Mouse (Mus musculus): ENCODE measurements around the gene Ano10. TPM values are rescaled to one million over a fixed set of nuclear protein-coding genes. Genes with fewer than 3 reads are reported as not detected.
"Not testable (repeated sequence)": the region's sequence is repeated elsewhere in the genome, so short reads cannot be mapped to it uniquely, and the experiment has no call there.

The Ano10 gene
- polyA plus RNA-seq, 1 experiment from 2014 or later = 39.7 TPM

DNA sequence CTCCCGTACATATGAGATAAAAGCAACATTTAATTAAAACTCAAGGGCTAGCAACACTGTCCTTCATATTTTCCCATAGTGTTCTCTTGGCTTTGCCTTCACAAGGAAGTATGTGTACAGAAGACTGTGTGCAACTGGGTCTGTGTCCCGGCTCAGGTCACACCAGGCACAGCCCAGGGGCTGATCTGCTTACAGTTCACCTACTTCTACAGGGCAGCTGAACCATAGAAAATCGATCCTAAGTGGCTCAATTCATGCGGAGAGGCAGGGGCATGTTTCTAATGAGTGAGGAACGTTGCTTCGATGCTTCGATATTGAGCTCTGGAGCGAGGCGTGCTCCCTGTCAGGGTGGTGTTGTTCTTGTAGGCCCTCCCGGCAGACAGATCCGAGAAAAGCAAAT lies 21.3 kb upstream of the Ano10 start:
- H3K9ac ChIP-seq (ENCODE audit: low read depth, low read length) = no peak overlapping the region
- no peak for ATAC-seq
- H3K9me3 ChIP-seq (ENCODE audit: control insufficient read depth, low read length) = no peaks in the 10 kb centered on the region
- no peak overlapping the region for H3K4me2 ChIP-seq (ENCODE audit: low read depth, low read length)
- no peak overlapping the region for H3K27ac ChIP-seq (ENCODE audit: low read length)
- no peaks in the 10 kb centered on the region for H3K27me3 ChIP-seq (replicated peaks; ENCODE audit: control insufficient read depth, insufficient read depth, low read length)
- 81% methylated on average over 11 of the region's 11 CpGs for WGBS
- peaks cover 3% of the 10 kb centered on the region; the same call in 1 of the 2 replicates for H3K4me1 ChIP-seq (ENCODE audit: control insufficient read depth, insufficient read depth, low read length)
- no peak overlapping the region for H3K4me3 ChIP-seq (ENCODE audit: low read length)
- H3K36me3 ChIP-seq (ENCODE audit: control insufficient read depth, insufficient read depth, low read length) = no peaks in the 10 kb centered on the region

DNA sequence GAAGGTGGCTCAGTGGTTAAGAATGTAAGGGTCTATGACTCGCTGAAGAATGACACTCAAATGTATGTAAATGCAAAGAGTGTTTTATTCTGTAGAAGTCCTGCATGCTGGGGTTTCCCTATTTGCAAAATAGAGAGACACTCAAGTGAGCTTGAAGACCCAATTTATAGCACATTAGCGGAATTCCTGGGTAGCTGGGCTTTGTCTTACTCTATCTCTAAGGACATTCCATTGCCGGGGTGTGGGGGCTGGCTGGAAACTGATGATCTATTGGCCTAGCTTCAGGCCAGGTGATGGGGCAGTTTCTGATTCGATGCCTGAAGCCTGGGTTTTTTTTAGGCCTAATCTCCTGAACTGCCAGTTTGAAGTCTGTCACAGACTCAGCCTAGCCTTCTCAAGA lies 20.7 kb upstream of the Ano10 start:
- ATAC-seq = no peak
- WGBS = 56% methylated on average over 4 of the region's 4 CpGs

GRCm38 (mm10) chr9:122314386-122314785 lies 20.2 kb upstream of the Ano10 start:
- no peak for ATAC-seq
- peaks cover 6% of the 10 kb centered on the region; the same call in 1 of the 2 replicates for H3K4me1 ChIP-seq (ENCODE audit: control insufficient read depth, insufficient read depth, low read length)
- no peaks in the 10 kb centered on the region for H3K36me3 ChIP-seq (ENCODE audit: control insufficient read depth, insufficient read depth, low read length)
- H3K9me3 ChIP-seq (ENCODE audit: control insufficient read depth, low read length) = no peaks in the 10 kb centered on the region
- no peak overlapping the region for H3K4me3 ChIP-seq (ENCODE audit: low read length)
- H3K9ac ChIP-seq (ENCODE audit: low read depth, low read length) = no peak overlapping the region
- H3K4me2 ChIP-seq (ENCODE audit: low read depth, low read length) = no peak overlapping the region
- no peak overlapping the region for H3K27ac ChIP-seq (ENCODE audit: low read length)
- H3K27me3 ChIP-seq (replicated peaks; ENCODE audit: control insufficient read depth, insufficient read depth, low read length) = no peaks in the 10 kb centered on the region
- 80% methylated on average over 6 of the region's 6 CpGs for WGBS

More for the DNA sequence above, 20.7 kb upstream of the Ano10 start:
- Histone ChIP-seq H3K27me3 (replicated peaks; ENCODE audit: control insufficient read depth, insufficient read depth, low read length) (no peaks in the 10 kb centered on the region), H3K4me2 (ENCODE audit: low read depth, low read length) (no peak overlapping the region), H3K36me3 (ENCODE audit: control insufficient read depth, insufficient read depth, low read length) (no peaks in the 10 kb centered on the region), H3K9ac (ENCODE audit: low read depth, low read length) (no peak overlapping the region), H3K4me3 (ENCODE audit: low read length) (no peak overlapping the region), H3K4me1 (ENCODE audit: control insufficient read depth, insufficient read depth, low read length) (peaks cover 3% of the 10 kb centered on the region; the same call in 1 of the 2 replicates), H3K9me3 (ENCODE audit: control insufficient read depth, low read length) (no peaks in the 10 kb centered on the region), H3K27ac (ENCODE audit: low read length) (no peak overlapping the region)

- not testable (repeated sequence) for ATAC-seq; H3K4me2 ChIP-seq (ENCODE audit: low read depth, low read length); H3K27me3 ChIP-seq (replicated peaks; ENCODE audit: control insufficient read depth, insufficient read depth, low read length); H3K27ac ChIP-seq (ENCODE audit: low read length); H3K9me3 ChIP-seq (ENCODE audit: control insufficient read depth, low read length); H3K4me1 ChIP-seq (ENCODE audit: control insufficient read depth, insufficient read depth, low read length); H3K9ac ChIP-seq (ENCODE audit: low read depth, low read length); H3K36me3 ChIP-seq (ENCODE audit: control insufficient read depth, insufficient read depth, low read length); H3K4me3 ChIP-seq (ENCODE audit: low read length)
- 57% methylated on average over 1 of the region's 1 CpGs for WGBS
Observed at GRCm38 (mm10) chr9:122313128-122313527, 18.9 kb upstream of the Ano10 start.

DNA sequence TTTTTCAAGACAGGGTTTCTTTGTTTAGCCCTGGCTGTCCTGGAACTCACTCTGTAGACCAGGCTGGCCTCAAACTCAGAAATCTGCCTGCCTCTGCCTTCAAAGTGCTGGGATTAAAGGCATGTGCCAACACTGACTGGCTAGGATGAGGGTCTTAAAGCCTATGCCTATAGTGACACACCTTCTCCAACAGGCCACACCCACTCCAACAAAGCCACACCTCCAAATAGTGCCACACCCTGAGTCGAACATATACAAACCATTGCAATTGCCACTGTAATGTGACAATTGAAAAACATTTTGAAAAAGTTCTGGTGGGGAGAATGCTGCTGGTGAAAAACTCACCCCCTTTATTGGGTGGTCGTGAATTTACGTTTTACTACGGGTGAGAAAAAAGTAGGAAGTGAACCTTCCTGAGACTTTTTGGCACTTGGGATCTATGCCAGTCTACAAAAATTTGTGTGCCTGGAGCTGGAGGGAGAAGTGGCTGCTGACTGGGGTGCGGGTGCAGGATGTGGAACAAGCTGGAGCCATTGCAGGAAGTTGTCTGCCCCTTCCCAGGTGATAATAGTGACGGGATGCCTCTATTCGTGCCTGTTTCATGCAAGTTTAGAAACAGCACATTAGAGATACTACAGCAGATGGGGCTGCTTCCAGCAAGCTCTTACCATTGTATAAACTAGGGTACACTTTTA lies 18.2 kb upstream of the Ano10 start:
- no peak for ATAC-seq
- Histone ChIP-seq H3K9me3 (ENCODE audit: control insufficient read depth, low read length) (no peaks in the 10 kb centered on the region), H3K27ac (ENCODE audit: low read length) (no peak overlapping the region), H3K27me3 (replicated peaks; ENCODE audit: control insufficient read depth, insufficient read depth, low read length) (no peaks in the 10 kb centered on the region), H3K4me3 (ENCODE audit: low read length) (no peak overlapping the region), H3K4me1 (ENCODE audit: control insufficient read depth, insufficient read depth, low read length) (peaks cover 6% of the 10 kb centered on the region; the same call in 1 of the 2 replicates), H3K9ac (ENCODE audit: low read depth, low read length) (no peak overlapping the region), H3K4me2 (ENCODE audit: low read depth, low read length) (no peak overlapping the region), H3K36me3 (ENCODE audit: control insufficient read depth, insufficient read depth, low read length) (no peaks in the 10 kb centered on the region)
- 85% methylated on average over 7 of the region's 7 CpGs for WGBS

DNA sequence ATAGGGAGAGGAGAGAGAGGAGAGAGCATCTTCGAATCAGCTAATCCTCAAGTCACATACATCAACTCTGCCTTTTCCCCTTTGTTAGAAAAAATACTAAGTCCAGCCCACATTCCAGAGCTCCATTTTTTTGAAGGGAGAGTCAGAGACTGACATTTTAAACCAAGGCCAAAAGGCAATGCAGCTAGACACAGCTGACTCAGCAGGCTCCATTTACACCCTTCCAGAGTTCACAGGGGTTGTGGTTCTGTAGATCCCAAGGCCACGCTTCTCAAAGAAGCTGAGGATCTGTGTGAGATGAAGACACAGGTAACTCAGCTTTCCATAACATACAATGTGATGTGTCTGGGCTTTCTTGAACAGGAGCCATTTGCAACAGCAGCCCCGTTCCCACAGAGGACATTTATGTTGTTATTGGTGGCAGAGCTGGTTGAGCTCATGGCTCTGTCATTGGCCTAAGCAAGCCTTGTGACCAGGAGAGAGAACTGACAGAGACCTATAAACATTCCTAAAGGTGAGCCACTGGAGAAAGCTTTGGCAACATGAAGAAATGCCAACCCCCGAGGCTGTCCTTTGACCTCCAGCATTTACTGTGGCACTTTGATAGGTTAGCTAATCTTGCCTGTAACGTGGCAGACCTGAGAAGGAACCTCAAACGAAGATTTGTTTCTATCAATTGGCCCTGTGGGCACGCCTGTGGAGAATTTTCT lies 17.0 kb upstream of the Ano10 start:
- H3K9ac ChIP-seq (ENCODE audit: low read depth, low read length) = peak overlapping the region; percentile 67
- H3K36me3 ChIP-seq (ENCODE audit: control insufficient read depth, insufficient read depth, low read length) = no peaks in the 10 kb centered on the region
- WGBS = 59% methylated on average over 7 of the region's 7 CpGs
- ATAC-seq = peak; percentile 70
- H3K4me2 ChIP-seq (ENCODE audit: low read depth, low read length) = peak overlapping the region; percentile 52
- peaks cover 6% of the 10 kb centered on the region; the same call in 1 of the 2 replicates for H3K4me1 ChIP-seq (ENCODE audit: control insufficient read depth, insufficient read depth, low read length)
- peak overlapping the region; percentile 48 for H3K4me3 ChIP-seq (ENCODE audit: low read length)
- H3K9me3 ChIP-seq (ENCODE audit: control insufficient read depth, low read length) = no peaks in the 10 kb centered on the region
- no peaks in the 10 kb centered on the region for H3K27me3 ChIP-seq (replicated peaks; ENCODE audit: control insufficient read depth, insufficient read depth, low read length)
- peak overlapping the region; percentile 52; the same call in 1 of the 2 replicates for H3K27ac ChIP-seq (ENCODE audit: low read length)

DNA sequence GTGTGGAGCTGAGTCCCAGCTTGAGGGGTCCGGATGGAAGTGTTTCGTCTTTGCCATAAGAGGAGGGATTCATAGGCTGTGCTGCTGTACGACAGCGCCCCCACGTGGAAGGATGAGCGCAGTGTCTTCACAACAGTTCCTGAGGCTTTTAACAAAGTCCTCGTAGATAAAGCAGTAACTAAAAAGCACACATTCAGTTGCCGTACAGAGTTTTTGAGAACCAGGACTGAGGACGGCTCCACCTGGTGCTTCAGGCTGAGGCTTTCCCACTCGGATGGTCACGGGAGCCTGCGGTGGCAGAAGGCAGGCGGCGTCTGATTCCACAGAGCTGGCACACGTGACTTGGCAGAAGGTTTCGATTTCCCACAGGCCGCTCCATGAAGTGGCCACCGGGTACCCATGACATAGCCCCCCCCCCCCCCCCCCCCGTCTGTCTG lies 16.4 kb upstream of the Ano10 start:
- Histone ChIP-seq H3K27ac (ENCODE audit: low read length) (peak overlapping the region; percentile 52), H3K27me3 (replicated peaks; ENCODE audit: control insufficient read depth, insufficient read depth, low read length) (no peaks in the 10 kb centered on the region), H3K4me1 (ENCODE audit: control insufficient read depth, insufficient read depth, low read length) (peaks cover 6% of the 10 kb centered on the region; the same call in 1 of the 2 replicates), H3K4me2 (ENCODE audit: low read depth, low read length) (peak overlapping the region; percentile 52), H3K4me3 (ENCODE audit: low read length) (peak overlapping the region; percentile 48), H3K36me3 (ENCODE audit: control insufficient read depth, insufficient read depth, low read length) (no peaks in the 10 kb centered on the region), H3K9ac (ENCODE audit: low read depth, low read length) (peak overlapping the region; percentile 67), H3K9me3 (ENCODE audit: control insufficient read depth, low read length) (no peaks in the 10 kb centered on the region)
- peak; percentile 88 for ATAC-seq
- WGBS = 3% methylated on average over 18 of the region's 19 CpGs

GRCm38 (mm10) chr9:122309013-122309980 lies 15.1 kb upstream of the Ano10 start:
- Histone ChIP-seq H3K4me2 (ENCODE audit: low read depth, low read length) (no peak overlapping the region), H3K27ac (ENCODE audit: low read length) (no peak overlapping the region), H3K9ac (ENCODE audit: low read depth, low read length) (no peak overlapping the region), H3K9me3 (ENCODE audit: control insufficient read depth, low read length) (no peaks in the 10 kb centered on the region), H3K27me3 (replicated peaks; ENCODE audit: control insufficient read depth, insufficient read depth, low read length) (no peaks in the 10 kb centered on the region), H3K36me3 (ENCODE audit: control insufficient read depth, insufficient read depth, low read length) (no peaks in the 10 kb centered on the region), H3K4me3 (ENCODE audit: low read length) (no peak overlapping the region), H3K4me1 (ENCODE audit: control insufficient read depth, insufficient read depth, low read length) (peaks cover 6% of the 10 kb centered on the region; the same call in 1 of the 2 replicates)
- peak; percentile 69 for ATAC-seq
- WGBS = 60% methylated on average over 14 of the region's 14 CpGs

- Histone ChIP-seq H3K4me3 (ENCODE audit: low read length) (no peak overlapping the region), H3K36me3 (ENCODE audit: control insufficient read depth, insufficient read depth, low read length) (no peaks in the 10 kb centered on the region), H3K4me2 (ENCODE audit: low read depth, low read length) (no peak overlapping the region), H3K27ac (ENCODE audit: low read length) (no peak overlapping the region), H3K9ac (ENCODE audit: low read depth, low read length) (no peak overlapping the region), H3K27me3 (replicated peaks; ENCODE audit: control insufficient read depth, insufficient read depth, low read length) (no peaks in the 10 kb centered on the region), H3K9me3 (ENCODE audit: control insufficient read depth, low read length) (no peaks in the 10 kb centered on the region), H3K4me1 (ENCODE audit: control insufficient read depth, insufficient read depth, low read length) (0 out of 2 replicates have a peak, but pooled peaks cover 3% of the 10 kb centered on the region)
- WGBS = 70% methylated on average over 3 of the region's 3 CpGs
- no peak for ATAC-seq
Observed at GRCm38 (mm10) chr9:122305302-122305701, 11.1 kb upstream of the Ano10 start.

All from intestine, embryonic 16.5 days (tissue).